Mouse (Mus musculus) layer of hippocampus, adult 18-20 months (tissue): ENCODE measurements at regions not wholly inside any gene's neighbourhood (a gene's known extent, or its start where the extent isn't known, plus 50 kb on each side); places are given as distances from the start of the nearest gene placed in this dataset.
"Not testable (repeated sequence)": the region's sequence is repeated elsewhere in the genome, so short reads cannot be mapped to it uniquely, and the experiment has no call there.

Experiments used
- DNase-seq, 2 experiments: peaks; one replicate each; pipeline ENCODE4 v3.0.0; 2022; ENCODE audit warnings: low spot score in 2 of 2

DNA sequence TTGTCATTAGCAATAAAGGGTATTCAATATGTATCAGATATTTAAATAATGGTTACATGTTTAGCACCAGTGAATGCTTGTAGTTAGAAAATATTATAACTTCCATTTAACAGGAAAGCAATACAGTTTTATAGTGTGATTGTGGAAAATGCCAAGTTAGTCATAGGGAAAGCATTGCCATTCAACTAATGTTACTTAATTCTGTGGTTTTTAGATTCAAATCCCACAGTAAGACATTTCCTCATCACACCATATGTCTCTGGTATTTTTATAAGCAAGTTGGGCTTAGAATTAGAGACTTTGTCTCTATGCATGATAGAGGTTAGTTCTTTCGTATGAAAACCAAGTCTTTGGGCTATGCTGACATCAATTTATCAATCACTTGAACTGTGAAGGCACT, 133.0 kb downstream of the Prr30 start:
- DNase-seq, result no peak

DNA sequence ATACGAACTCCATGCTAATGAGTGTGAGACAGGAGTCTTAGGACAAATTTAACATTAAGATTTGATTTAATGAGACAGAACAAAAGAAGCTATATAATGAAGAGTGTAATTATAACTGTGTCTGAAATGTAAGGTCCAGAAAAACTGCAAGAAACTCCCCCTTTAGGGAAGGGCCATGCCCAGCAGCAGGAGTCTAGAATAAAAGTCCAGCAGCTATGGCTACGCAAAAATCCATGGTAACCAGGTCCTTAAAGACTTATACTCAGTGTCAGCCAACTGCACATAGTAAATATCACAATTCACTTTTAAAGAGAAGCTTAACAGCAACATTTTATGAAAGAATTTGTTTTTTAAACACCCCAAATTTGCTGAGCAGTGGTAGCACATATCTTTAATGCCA, 143.3 kb downstream of the Prr30 start:
- DNase-seq, result no peak

DNA sequence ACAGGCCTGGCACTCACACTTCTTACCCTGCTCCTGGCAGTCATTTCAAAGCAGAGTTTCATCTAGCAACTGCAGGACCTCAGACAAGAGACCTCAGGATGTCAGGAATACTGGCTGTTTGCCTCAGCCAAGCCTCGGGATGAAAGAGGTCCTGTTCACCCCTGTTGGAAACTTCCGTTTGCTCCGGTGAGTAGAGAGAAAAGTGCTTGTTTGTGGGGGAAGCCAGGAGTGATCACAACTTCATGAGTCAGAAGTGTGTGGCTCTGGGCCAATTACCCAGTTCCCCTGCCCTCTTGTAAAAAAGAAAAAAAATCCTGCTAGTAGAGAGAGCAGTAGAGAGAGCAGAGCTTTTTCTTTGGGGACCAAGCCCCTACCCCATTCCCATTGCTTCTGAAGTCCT, 144.2 kb downstream of the Prr30 start:
- peak; percentile 1 to 2 for DNase-seq

DNA sequence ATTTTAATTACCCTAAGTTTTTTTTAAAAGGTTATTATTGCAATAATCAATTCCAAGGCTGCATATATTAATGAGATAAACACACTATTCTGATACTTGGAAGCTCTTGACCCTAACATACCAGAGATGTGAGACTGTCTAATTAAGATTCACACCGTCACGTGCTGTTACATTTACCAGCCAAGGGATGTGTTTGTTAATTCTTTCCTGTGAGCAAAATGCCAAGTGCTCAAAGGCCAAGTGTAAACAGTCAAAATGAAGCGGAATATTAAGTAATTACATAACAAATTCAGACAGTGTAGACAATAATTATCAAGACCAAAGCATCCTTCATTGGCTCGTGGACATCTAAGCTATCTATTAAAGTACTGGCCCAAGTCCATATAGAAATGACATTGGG, 145.3 kb downstream of the Prr30 start:
- DNase-seq, result no peak

DNA sequence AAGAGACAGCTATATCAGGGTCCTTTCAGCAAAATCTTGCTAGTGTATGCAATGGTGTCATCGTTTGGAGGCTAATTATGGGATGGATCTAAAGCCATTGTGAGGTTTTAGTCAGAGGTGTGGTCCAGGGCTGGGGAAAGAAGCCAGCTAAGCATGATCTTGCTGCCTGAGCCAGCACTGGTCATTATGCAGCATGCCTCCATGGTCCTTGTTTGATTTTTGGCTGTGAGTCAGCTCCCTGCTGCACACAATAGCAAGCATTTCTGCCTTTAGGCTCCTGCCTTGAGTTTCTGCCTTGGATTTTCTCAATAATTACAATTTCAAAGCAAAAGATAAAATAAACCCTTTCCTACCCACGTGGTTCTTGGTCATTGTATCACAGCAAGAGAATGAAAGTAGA, 147.4 kb downstream of the Prr30 start:
- DNase-seq, result no peak

DNA sequence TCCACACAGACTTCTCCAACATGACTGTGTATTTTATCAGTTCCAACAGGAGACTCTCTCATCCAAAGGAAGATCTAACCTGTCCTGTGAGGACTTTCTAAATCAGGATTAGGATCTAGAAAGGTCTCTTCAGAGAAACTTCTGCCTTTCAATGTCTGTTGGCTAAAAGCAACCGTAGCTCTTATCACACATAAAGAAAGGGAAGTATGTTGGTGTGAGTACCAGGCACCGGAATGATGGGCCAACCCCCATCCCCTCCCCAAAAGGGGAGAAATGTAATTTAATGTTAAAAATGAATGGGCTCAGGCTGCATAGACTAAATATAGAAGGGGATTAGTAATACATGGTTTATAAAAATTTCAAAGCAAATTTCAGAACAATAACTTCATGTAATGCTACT, 149.9 kb downstream of the Prr30 start:
- no peak for DNase-seq

DNA sequence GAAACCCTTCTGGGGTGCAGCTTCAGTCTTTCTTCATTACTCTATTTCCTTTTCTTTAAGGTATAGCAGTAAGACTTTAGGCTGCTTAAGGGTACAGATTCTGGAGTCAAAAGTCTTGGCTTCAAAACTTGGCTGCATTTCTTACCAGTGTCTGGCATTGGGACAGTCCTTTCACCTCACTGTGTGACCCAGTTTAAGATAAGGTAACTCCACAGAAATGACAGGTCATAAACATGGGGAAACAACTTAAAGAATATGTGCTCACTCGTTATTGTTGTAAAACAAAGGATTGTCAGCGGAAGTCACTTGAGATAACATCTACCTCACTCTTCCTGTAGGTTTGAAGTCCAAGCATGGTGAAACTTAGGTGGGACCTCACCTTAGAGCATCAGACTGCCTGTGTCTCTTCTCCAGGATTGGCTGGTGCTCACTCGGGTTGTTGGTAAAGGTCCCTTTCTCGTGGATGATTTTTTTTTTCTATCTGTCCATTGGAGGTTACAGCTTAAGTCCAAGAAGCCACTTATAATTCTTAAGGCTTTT, 150.4 kb downstream of the Prr30 start:
- no peak for DNase-seq

DNA sequence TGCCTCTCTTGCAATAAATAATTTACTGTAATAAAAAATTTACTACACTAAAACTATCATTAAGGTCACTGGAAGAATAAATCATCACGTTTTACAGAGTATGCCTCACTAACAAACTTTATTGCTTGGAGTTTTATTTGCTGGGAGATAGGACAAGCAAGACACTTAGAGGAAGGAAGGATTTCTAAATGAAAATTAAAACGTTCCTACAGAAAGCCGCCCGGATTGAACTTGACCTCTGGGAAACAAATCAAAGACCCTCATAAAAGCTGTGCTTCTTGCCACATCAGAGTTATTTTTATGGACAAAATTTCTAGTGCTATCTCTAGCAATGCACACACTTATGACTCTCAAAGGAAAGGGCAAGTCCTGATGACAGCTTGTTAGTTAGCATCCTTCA, 156.6 kb downstream of the Prr30 start:
- no peak for DNase-seq

DNA sequence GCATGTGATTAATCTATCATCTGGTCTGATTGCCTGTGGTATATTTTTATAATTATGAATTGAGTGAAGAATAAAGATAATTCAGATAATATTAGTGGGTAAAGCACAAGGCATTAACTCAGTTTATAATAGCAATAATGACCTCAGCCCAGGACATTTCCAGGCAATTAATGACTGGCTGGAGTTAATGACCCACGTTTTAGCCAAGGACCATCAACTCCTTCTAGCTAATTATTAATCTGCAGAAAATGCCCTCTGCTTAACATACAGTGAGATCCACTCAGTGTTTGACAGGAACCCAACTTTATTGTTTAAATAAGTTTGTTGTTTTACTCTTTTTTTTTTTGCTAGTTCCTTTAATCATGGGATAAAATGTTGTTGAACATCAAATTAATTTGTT, 199.1 kb downstream of the Prr30 start:
- DNase-seq, result no peak

DNA sequence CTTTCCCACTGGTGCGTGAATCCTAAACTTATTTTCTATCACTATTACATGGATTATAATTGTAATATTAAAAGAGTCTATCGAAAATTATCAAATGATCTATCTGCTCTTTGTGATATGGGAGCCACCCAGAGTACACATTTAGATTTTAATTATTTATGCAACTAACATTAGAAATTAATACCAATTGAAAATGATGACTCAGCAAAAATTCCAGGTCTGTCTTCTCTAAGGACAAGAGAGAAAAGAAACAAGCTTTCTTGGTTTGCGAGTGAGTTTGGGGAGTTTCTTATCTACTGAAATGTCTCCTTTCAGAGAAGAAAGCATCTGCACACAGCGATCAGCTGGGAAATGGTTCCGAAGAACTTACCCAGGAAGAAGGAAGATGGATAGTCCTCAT, 219.4 kb downstream of the Prr30 start:
- DNase-seq, result no peak

DNA sequence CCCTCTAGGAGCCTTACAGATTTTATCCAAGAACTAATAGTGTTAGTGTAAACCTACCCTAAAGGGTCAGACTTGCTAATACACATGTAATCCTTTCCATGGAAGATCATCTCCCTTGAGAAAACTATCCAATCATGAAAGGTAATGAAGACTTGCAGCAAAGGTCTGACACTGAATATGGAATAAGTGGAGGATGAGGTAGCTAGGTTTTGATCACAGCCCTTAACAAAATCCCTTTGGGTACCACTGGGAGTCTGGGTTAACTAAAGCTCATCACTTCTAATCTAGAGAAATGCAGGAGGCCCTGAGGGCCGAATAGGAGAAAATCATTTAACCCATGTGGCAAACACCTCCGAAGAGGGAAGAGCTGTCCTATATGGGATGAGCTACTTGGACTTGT, 221.6 kb downstream of the Prr30 start:
- no peak for DNase-seq

DNA sequence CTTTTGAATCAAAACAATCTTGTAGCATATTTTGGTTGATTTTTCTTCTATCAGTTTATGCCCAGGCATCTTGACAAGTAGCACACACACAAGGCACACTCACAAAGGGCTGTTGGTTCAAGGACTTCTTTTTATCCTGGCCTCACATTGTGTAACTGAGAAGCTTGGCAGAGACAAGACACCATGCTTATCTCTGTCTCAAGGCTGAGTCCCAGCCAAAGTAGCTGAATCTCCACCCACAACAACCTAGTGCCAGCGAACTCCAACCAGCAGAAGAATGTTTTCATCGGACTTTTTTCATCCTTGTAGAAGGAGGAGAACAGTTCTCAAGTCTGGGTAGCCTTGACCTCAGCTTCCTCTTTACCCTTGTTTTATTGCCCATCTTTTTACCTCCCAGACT, 229.2 kb downstream of the Prr30 start:
- no peak for DNase-seq

DNA sequence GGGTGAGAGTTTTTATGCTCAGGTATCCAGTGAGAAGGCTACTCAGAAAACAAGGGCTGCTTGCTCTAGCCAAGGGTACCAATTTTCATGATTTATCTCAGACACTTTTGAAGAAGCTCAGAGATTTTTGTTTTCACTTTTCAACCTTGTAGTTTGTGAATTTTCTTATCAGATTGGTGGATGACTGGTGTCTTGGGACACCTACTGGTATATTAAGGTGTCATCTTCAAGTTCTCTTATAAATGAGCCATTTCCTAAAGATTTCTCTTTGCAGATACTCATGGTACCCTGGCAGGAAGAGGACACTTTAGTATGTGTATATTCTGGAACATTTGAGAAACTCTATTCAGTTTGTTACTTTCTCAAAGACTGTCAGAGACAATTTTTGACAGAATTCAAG, 239.9 kb downstream of the Prr30 start:
- DNase-seq, result no peak

DNA sequence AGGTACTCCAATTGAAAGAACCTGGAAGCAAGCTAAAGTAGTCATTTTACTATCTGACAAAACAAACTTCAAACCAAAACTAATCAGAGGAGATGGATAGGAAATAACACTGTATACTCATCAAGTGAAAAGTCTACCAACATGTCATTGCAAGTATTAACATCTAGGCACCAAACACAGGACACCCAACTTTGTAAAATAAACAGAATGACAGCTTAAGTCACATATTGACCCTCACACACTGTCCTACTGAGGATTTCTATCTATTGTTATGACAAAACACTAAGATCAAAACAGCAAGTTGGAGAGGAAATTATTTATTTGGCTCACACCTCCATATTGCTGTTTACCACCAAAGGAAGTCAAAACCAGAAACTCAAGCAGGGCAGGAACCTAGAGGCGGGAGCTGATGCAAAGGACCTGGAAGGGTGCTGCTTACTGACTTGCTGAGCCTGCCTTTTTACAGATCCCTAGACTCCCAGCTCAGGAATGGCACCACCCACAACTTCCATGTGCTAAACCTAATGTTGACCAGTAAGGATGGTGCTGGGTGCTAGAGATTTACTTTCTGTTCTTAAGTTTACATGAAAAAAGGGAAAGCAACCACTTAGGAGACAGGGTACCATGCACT, 244.2 kb downstream of the Prr30 start:
- no peak for DNase-seq

DNA sequence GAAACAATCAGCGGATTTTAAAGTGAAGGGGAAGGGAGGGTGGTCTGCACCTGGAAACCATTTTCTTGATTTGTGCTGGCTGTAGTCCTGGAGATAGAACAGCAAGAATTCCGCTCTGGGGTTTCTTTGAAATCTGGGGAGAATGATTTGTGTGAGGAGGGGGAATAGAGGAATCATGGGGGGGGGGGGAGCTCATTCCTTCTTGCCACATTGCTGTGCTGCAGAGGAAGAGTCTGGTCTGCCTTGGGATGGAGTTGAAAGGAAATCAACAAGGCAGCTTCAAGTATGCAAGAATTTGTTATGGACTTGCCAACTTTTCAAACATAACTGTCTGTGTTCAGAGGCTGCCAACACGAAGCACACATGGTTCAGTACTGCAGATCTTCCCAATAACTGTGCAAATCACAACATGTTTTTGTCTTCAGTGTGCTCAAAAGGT, 249.4 kb downstream of the Prr30 start:
- DNase-seq, result no peak

DNA sequence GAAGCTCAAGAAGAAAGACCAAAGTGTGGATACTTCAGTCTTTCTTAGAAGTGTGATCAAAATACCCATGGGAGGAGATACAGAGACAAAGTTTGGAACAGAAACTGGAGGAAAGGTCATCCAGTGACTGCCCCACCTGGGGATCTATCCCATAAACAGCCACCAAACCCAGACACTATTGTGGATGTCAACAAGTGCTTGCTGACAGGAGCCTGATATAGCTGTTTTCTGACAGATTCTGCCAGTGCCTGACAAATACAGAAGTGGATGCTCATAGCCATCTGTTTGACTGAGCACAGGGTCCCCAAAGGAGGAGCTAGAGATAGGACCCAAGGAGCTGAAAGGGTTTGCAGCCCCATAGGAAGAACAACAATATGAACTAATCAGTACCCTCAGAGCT, 252.5 kb downstream of the Prr30 start:
- DNase-seq, result not testable (repeated sequence)

DNA sequence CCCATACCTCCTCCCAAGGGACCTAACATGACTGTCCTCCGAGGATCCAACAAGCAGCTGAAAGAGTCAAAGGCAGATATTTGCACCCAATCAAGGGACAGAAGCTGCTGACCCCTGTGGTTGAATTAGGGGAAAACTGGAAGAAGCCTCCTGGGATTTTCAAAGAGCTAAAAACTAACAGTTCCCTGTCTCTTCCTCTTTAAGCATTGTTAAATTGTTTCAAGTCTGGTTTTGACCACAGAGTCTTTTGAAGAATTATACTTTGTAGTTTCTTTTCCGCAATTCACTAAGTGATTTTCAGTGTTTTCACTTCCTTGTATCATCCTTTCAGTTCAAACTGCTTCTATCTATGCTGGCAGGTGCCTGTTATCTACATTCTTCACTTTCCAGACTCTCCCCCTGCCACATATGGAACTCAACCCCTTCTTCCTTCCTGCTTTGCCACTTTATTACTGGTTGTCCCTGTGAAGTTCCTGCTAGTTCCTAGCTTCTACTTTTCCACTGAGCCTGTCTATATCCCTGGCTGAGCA, 262.7 kb downstream of the Prr30 start:
- no peak for DNase-seq

DNA sequence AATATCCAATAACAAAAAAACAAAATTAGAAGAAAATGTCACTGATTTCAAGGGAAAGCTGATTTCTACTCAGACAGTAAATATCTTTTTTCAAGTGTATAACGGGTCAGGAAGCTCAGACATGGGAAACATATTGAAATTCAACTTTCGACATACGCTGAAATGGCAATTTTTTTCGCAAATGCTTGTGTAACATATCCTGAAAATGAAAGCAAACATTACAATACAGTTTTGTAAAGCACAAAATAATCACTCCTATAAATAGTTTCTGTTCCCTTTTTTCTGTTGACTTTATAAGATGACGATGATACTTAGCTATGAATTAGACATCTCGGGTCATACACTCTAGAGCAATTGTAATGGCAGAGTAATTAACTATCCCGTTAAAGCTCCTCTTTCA, 265.6 kb downstream of the Prr30 start:
- DNase-seq, result no peak

DNA sequence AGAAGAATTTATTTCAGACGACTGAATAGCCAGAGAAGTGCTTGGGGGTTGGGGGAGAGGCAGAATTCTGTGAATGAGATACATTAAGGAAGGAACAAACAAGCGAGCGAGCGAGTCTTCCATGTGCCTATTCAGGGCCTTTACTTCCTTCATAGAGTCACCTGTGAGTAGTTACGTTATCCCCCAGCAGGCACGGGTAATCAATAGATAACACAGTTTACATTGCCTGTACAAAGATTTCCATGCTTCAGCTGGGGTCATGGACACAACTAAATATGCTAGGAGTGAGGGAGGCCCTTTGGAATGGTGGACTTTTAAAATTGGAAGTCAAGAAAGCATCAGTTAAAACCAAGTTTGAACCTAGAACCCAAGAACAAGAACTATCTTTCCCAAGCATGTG, 275.2 kb downstream of the Prr30 start:
- no peak for DNase-seq

DNA sequence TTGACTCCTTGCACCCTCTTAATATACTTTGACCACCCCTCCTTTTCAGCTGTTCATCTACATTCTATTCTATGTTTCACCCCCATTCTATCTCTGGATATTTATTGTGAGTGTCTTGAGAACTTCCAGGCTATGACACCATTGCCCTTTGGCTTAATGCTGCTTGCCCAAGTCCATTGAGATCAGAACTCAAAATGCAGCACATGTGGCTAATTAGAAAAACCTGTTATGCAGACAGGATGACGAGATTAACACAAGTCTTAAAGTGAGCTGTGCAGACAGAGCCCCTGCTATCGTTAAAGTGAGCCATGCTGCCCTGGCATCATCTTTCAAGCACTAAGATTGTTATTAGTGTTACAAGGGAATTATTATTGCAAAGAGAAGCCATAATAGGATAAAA, 299.9 kb downstream of the Prr30 start:
- DNase-seq, result no peak

DNA sequence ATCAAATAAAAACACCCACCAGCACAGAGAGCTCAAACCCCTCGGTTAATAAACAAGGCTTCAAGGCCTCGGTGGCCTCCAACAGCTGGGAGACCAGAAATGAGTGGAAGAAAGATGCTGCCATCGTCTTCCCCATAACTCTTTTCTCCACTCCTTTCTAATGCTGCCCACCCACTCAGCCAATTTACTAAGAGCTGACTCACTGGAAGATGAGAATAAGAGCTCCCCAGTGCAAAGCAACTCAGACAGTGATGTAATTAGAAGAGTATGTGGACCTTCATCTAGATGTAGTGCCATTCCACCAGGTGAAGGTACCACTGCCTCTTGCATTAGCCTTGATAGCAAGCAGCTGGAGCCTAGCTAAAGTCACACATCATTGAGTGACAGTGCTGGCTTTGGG, 301.1 kb downstream of the Prr30 start:
- no peak for DNase-seq

DNA sequence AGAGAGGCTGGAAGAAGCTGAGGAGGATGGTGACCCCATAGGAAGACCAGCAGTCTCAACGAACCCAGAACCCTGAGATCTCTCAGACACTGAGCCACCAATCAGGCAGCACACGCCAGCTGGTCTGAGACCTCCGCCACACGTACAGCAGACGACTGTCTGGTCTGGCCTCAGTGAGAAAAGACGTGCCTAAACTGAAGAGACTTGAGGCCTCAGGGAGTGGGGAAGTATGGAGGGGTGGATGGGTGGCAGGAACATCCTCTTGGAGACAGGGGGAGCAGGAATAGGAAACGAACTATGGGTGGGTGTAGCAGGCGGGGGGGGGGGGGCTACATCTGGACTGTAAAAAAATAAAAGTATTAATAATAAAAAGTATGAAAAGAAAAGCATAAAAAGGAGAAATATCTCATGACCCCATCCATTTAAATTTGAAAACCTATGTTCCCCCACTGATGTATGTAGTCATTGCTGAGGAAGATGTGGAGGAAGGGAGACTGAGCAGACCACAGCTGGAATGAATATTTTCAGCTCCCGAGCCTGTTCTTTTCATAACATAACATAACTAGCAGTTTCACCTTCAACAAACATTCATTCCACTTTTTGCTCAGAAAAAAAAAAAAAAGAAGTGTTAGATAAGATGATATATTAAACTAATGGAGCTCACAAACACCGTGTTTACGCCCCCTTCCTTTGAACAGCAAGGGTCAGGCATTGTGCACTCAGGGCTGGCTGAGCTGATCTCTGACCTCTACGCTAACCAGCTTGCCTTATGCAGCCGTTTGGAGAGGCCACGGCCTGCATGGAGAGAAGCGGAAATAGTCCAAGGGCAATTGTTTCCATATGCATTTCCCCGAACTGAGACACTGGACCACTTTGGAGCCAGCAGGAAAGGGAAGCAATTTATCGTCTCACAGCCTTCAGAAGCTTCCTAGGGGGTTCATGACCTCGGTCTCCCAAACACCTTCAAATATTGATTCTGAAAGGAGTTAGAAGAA, 310.7 kb downstream of the Prr30 start:
- DNase-seq, result no peak
